Mouse (Mus musculus) granulocyte monocyte progenitor cell, adult 5-6 weeks (primary cell): Measurements from ENCODE around the gene Hcn3. TPM values are rescaled to one million over a fixed set of nuclear protein-coding genes. Genes with fewer than 3 reads are reported as not detected.

ENCODE experiments used
- ATAC-seq: replicated peaks from 2 replicates; pipeline ENCODE4 v1.8.0; 2016; ENCODE audit warnings: mild to moderate bottlenecking, moderate TSS enrichment, inconsistent platforms; ENCODE audit not compliant: poor library complexity, severe bottlenecking
- total RNA-seq, 2 experiments: library from RNA; stranded (forward) in 1 of 2; stranded (reverse) in 1 of 2; fragments of 200-712, 200-1000 nt in 1 of 2; fragments of >200 nt in 1 of 2; fragmentation: Nextera tagmentation in 1 of 2; gene quantifications; 2 replicates each; pipeline ENCODE4 v1.2.3; 2014 to 2017

The Hcn3 gene
- total RNA-seq, 2 experiments from 2014 or later: 0.82 TPM; not detected in 1

- no peak for ATAC-seq
These were observed 11.4 kb downstream of the Hcn3 start for GRCm38 (mm10) chr3:89148567-89148966.

GRCm38 (mm10) chr3:89147979-89148311, 12.1 kb downstream of the Hcn3 start:
- 0 out of 2 replicates have a peak, but pooled peaks have one; percentile 5 for ATAC-seq

- ATAC-seq: peak; percentile 22; the same call in 1 of the 2 replicates
These were observed 12.7 kb downstream of the Hcn3 start for GRCm38 (mm10) chr3:89147101-89147978.

GRCm38 (mm10) chr3:89145566-89145965, 14.4 kb downstream of the Hcn3 start:
- no peak for ATAC-seq

GRCm38 (mm10) chr3:89144821-89145220, 15.2 kb downstream of the Hcn3 start:
- ATAC-seq: no peak

- ATAC-seq: peak; percentile 79
These were observed 23.6 kb downstream of the Hcn3 start for GRCm38 (mm10) chr3:89136365-89136764.

GRCm38 (mm10) chr3:89135958-89136357, 24.0 kb downstream of the Hcn3 start, which contains the start of gene Pklr:
Gene Pklr (plus strand): TSS chr3:89136142.
- no peak for ATAC-seq

- no peak for ATAC-seq
These were observed 26.2 kb downstream of the Hcn3 start for GRCm38 (mm10) chr3:89133752-89134151.

GRCm38 (mm10) chr3:89133063-89133450, 26.9 kb downstream of the Hcn3 start:
- no peak for ATAC-seq

GRCm38 (mm10) chr3:89132285-89133062, 27.5 kb downstream of the Hcn3 start:
- peak; percentile 35; the same call in 1 of the 2 replicates for ATAC-seq

- ATAC-seq: no peak
These were observed 28.2 kb downstream of the Hcn3 start for GRCm38 (mm10) chr3:89131816-89132215.

GRCm38 (mm10) chr3:89129908-89130307, 30.1 kb downstream of the Hcn3 start:
- no peak for ATAC-seq

- ATAC-seq: no peak
These were observed 34.0 kb downstream of the Hcn3 start for GRCm38 (mm10) chr3:89125981-89126380.

- no peak for ATAC-seq
These were observed 35.8 kb downstream of the Hcn3 start for GRCm38 (mm10) chr3:89124241-89124640.

GRCm38 (mm10) chr3:89123313-89123712, 36.7 kb downstream of the Hcn3 start:
- ATAC-seq: no peak

- ATAC-seq: peak; percentile 46; the same call in 1 of the 2 replicates
These were observed 44.5 kb downstream of the Hcn3 start for GRCm38 (mm10) chr3:89115522-89115921.

GRCm38 (mm10) chr3:89113058-89113457, 46.9 kb downstream of the Hcn3 start:
- ATAC-seq: no peak

- ATAC-seq: no peak
These were observed 51.9 kb downstream of the Hcn3 start for GRCm38 (mm10) chr3:89108146-89108545.

GRCm38 (mm10) chr3:89107545-89107944, 52.5 kb downstream of the Hcn3 start:
- no peak for ATAC-seq

- no peak for ATAC-seq
These were observed 53.1 kb downstream of the Hcn3 start for GRCm38 (mm10) chr3:89106881-89107280.

GRCm38 (mm10) chr3:89103291-89103595, 56.8 kb downstream of the Hcn3 start:
- ATAC-seq: no peak
